Mouse (Mus musculus) cortical plate, adult 2 months (tissue): ENCODE measurements around the gene Ovol1. TPM values are rescaled to one million over a fixed set of nuclear protein-coding genes. Genes with fewer than 3 reads are reported as not detected.

Experiments
- H3K27ac ChIP-seq: fragments of 200-500 bp; 2 replicates; pipeline ENCODE4 v1.5.1; 2012; ENCODE audit warnings: low read length, control low read depth, inconsistent platforms; ENCODE audit not compliant: insufficient read depth
- H3K4me1 ChIP-seq: fragments of 200-500 bp; 2 replicates; pipeline ENCODE4 v1.6.1; 2011; ENCODE audit warnings: low read length; ENCODE audit not compliant: control insufficient read depth, insufficient read depth
- H3K4me3 ChIP-seq: fragments of 200-500 bp; 2 replicates; pipeline ENCODE4 v1.5.1; 2011; ENCODE audit warnings: mild to moderate bottlenecking, low read length, control low read depth; ENCODE audit not compliant: insufficient read depth
- CTCF ChIP-seq: fragments of 200-500 bp; IDR thresholded peaks from 2 replicates; pipeline ENCODE4 v1.5.1; 2011; ENCODE audit warnings: mild to moderate bottlenecking, control low read depth, low read length; ENCODE audit not compliant: insufficient read depth; ENCODE audit errors: extremely low read depth
- POLR2A ChIP-seq: fragments of 200-500 bp; IDR thresholded peaks from 2 replicates; pipeline ENCODE4 v1.6.1; 2011; ENCODE audit warnings: mild to moderate bottlenecking, low read length, control low read depth; ENCODE audit not compliant: insufficient read depth; ENCODE audit errors: extremely low read depth
- polyA plus RNA-seq: library from polyadenylated mRNA; depleted of rRNA; stranded (reverse); fragments of >200 nt; gene quantifications from 2 replicates; pipeline ENCODE4 v1.2.3, GENCODE M21; 2012

Gene Ovol1
- polyA plus RNA-seq, 1 experiment, result 0.02 TPM

DNA sequence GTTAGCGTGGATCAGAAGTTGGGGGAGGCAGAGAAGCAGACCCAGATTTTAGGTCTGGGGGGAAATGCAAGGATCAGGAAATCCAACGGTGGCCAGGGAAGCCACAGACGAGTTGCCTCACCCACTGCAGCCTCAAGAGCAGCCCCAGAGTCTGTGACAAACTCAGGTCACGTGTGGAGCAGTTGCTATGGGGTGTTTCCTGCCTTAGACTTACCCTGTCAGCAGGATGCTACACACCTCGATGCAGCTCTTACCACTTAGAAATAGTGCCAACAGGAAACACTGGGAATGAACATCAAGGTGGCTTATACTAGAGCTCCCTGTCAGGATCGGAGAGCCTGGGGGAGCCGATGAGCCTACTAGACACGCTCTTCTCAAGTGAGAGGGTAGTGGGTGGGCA lies 27.9 kb downstream of the Ovol1 start:
- Histone ChIP-seq H3K4me1 (no peaks in the 10 kb centered on the region), H3K27ac (no peak overlapping the region), H3K4me3 (no peak overlapping the region)
- TF ChIP-seq POLR2A (no peak), CTCF (no peak)

DNA sequence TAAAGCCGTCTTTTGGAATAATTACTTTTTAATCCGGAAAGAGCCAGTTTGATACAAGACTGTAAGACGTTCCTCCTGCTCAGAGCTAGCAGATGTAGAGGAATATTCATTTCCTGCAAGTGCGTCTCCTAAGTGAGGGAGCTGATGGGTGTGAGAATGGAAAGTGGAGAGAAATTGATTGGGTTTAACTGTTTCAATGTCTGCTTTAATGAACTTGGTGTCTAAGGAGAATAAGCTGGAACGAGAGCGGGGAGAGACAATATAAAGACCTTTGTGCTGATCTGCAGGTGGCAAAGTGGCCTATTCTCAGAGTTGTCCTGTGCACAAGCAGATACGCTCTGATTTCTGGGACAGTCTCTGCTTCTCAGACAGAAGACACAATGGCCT lies 30.3 kb downstream of the Ovol1 start:
- Histone ChIP-seq H3K27ac (no peak overlapping the region), H3K4me1 (no peaks in the 10 kb centered on the region), H3K4me3 (no peak overlapping the region)
- TF ChIP-seq CTCF, result no peak
- TF ChIP-seq POLR2A, result no peak

DNA sequence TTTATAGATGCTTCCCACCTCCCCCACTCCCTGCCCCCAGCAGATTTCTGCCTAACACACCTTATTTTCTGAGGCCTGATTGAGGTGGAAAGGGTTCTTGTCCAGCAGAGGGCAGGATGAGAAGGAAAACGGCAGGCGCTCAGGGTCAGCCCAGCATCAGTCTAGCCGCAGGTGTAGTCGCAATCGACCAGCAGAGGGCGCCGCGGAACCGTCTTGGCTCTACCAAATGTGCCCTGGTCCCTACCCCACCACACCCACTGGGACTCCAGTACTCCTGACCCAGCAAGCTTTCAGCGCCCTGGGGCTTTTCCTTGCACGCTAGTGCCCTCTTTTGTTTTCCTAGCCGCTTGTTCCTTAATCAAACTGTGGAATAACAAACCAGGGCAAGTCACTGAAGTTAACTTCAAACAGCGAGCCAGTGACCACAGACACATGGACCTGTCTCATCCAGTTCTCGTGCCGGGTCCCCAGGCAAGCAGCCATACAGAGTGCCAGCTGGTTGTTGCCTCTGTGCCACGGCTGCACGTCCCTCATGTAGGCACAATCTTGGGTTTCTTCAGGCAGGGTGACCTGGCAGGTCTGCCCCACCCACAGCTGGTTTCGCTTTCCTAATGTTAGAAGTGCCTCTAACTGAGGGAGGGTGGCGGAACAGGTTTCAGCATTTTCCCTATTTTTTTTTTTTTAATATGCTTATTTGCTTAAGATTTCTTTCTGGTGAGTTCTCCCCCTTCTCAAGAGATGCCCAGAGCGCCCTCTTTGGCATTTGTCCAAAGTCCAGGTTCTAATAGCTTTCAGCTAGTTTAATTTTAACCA lies 30.9 kb downstream of the Ovol1 start:
- H3K27ac ChIP-seq, result no peak overlapping the region
- H3K4me3 ChIP-seq, result no peak overlapping the region
- H3K4me1 ChIP-seq, result no peaks in the 10 kb centered on the region
- TF ChIP-seq CTCF (peak; percentile 86), POLR2A (no peak)

DNA sequence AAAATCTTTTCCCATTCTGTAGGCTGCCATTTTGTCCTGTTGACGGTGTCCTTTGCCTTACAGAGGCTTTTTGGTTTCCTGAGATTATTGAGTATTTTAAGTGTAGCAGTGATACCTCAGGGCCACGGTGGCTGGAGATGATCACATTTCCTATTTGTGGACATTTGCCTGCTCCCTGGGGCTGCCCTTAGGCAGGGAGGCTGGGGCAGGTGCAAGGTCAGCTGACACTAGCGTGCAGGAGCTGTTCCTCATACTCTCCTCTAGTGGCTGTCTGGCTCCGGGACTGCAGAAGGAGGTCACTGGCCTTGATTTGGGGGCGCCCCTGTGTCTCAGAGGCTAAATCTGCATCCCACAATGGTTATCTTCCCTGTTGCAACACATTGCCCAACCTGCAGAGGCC lies 35.2 kb downstream of the Ovol1 start:
- Histone ChIP-seq H3K27ac (no peak overlapping the region), H3K4me1 (no peaks in the 10 kb centered on the region), H3K4me3 (no peak overlapping the region)
- no peak for TF ChIP-seq CTCF

DNA sequence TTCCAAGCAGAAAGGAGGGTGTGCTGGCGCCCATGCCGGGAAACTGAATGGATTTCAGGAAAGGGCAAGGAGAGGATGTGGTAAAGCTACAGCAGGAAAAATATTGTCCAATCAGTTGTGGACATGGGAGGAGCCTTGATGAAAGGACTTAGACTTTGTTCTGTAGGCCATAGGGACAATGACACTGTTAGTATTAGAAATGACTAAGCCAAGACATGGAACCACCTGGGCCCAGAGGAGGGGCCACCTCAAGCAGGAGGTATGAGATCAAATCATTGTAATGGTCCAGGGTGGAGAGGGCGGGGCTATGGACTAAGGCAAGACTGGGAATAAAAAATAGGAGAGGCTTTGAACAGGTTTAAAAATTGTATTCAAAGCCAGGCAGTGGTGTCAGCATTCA lies 41.7 kb downstream of the Ovol1 start:
- no peak overlapping the region for H3K27ac ChIP-seq
- no peak for TF ChIP-seq POLR2A
- TF ChIP-seq CTCF, result no peak
- no peaks in the 10 kb centered on the region for H3K4me1 ChIP-seq
- H3K4me3 ChIP-seq, result no peak overlapping the region

DNA sequence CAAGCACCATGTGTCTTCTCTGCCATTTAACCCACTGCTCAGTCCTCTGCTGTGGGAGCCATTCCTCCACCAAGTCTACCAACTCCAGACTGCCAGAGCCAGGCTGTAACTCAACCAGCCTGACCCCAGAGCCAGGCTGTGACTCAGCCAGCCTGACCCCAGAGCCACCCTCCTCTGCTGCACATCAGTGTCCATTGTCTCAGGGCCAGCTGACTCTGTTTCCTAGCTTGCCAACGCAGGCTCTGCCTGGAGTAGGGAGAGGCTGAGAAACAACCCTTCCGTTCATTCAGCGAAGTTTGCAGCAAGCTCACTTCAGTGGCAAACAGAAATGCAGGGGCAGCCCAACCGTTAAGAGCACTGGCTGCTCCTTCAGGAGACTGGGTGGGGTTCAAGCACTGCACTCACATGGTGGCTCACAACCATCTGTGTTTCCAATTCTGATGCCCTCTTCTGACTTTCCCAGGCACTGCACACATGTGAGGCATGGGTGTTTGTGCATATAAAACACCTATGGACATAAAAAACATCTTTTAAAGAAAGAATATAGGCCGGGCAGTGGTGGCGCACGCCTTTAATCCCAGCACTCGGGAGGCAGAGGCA lies 43.4 kb downstream of the Ovol1 start:
- Histone ChIP-seq H3K27ac (peak overlapping the region; percentile 70; the same call in 1 of the 2 replicates), H3K4me1 (no peaks in the 10 kb centered on the region), H3K4me3 (no peak overlapping the region)
- TF ChIP-seq POLR2A (no peak), CTCF (no peak)

DNA sequence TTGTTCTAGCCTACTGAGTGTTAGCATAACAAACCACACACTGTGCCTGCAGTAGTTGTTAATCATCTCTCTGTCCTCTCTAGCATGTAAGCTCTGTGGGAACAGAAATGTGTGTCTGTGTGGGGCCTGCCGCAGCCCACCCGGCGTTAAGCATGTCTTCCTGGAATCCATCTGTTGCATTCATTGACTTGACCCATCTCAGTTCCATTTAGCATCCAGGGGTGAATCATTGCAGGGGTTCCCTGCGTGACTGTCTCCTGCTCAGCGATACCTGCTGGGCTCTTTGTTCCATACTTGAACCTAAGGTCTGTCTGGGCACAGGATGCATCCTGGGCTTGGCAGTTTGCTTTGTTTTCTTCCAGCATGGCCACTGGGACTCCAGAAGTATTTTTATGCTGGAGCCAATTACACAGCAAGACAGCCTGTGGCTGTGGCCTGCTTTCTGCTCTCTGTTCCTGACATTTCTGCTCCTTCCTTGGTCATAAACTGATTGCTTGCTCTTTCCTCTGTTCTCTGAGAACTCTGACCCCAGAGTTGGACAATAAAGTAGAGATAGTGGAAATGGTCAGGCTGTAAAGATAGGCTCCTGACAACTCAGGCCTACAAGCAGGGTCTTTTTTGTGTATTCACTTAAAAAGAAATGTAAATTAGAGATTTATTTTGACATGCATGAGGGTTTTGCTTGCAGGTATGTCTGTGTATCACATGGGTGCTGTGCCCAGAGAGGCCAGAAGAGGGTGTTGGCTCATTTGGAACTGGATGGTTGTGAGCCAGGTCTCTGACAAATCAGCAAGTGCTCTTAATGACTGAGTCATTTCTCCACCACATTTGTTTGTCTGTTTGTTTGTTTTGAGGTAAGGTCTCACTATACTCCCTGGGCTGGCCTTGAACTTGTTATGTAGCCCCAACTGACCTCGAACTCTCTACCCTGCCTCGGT lies 44.3 kb downstream of the Ovol1 start:
- Histone ChIP-seq H3K4me3 (no peak overlapping the region), H3K27ac (peak overlapping the region; percentile 70; the same call in 1 of the 2 replicates), H3K4me1 (no peaks in the 10 kb centered on the region)
- TF ChIP-seq POLR2A (no peak), CTCF (no peak)

DNA sequence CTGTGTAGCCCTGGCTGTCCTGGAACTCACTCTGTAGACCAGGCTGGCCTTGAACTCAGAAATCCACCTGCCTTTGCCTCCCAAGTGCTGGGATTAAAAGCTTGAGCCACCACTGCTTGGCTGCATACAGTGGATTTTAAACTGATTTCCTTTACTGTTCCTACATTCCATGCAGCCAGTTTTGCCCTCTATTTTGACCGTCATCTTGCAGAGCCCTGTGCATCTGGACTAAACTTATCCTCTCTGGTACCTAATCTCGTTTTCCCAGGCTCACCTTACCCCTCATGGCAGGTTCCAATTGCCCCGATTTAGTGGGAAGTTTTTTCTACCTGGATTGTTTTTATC lies 47.5 kb downstream of the Ovol1 start:
- Histone ChIP-seq H3K4me3 (no peak overlapping the region), H3K27ac (no peak overlapping the region), H3K4me1 (0 out of 2 replicates have a peak, but pooled peaks cover 2% of the 10 kb centered on the region)
- TF ChIP-seq POLR2A (no peak), CTCF (no peak)
